Mouse (Mus musculus) heart, adult 18-20 months (tissue): ENCODE measurements around the gene Kctd2. TPM values are rescaled to one million over a fixed set of nuclear protein-coding genes. Genes with fewer than 3 reads are reported as not detected.
"Not testable (repeated sequence)": the region's sequence is repeated elsewhere in the genome, so short reads cannot be mapped to it uniquely, and the experiment has no call there.

Experiments
- DNase-seq, 2 experiments: peaks; one replicate each; pipeline ENCODE4 v3.0.0; 2021 to 2022; ENCODE audit warnings: mixed read lengths in 1 of 2
- microRNA-seq, 2 experiments: library from miRNA; unstranded; fragments of <30 nt; microRNA quantifications; one replicate each; pipeline ENCODE4 v1.2.0; 2022
- total RNA-seq, 2 experiments: library from RNA; stranded (reverse); gene quantifications; 2 replicates each; pipeline ENCODE4 v1.2.3; 2021

Kctd2 gene
- total RNA-seq, 2 experiments from 2014 or later: 30.1 to 31.0 TPM

- peak; percentile 93 to 98 for DNase-seq
Observed at GRCm38 (mm10) chr11:115473626-115474275, 53.8 kb downstream of the Kctd2 start.

- DNase-seq: peak; percentile 97 to 98
Observed at GRCm38 (mm10) chr11:115475025-115475757, 55.3 kb downstream of the Kctd2 start, which contains the start of gene Armc7. Gene Armc7, plus strand, starts transcription at chr11:115475667.

- DNase-seq: no peak
Observed at GRCm38 (mm10) chr11:115475758-115476237, 55.9 kb downstream of the Kctd2 start.

- not testable (repeated sequence) for DNase-seq
Observed at GRCm38 (mm10) chr11:115476630-115477029, 56.7 kb downstream of the Kctd2 start.

GRCm38 (mm10) chr11:115477388-115477787, 57.5 kb downstream of the Kctd2 start:
- not testable (repeated sequence) for DNase-seq

GRCm38 (mm10) chr11:115478296-115478938, 58.5 kb downstream of the Kctd2 start:
- DNase-seq: no peak

Small RNA genes within 50 kb of the gene (microRNA-seq; reads per million reads assigned to microRNA genes)
- gene Mir3968: 0 to 0.27 reads per million in 2 experiments

Other genes starting within 250 kb of the Kctd2 start
- 10 to 100 TPM; 10.9 to 12.9 TPM for gene Tmem104, start 232.6 kb upstream of the Kctd2 start, total RNA-seq
- 10 to 100 TPM; 20.7 to 25.1 TPM for gene Nat9, start 232.3 kb upstream of the Kctd2 start, total RNA-seq
- gene Grin2c, start 152.9 kb upstream of the Kctd2 start, total RNA-seq: under 1 TPM; 0.27 to 0.41 TPM
- gene Fdxr, start 143.1 kb upstream of the Kctd2 start, total RNA-seq: 10 to 100 TPM in 1 of 2 experiments, 1 to 10 TPM in 1; 9.8 to 10.1 TPM
- gene Fads6, start 122.5 kb upstream of the Kctd2 start, total RNA-seq: 1 to 10 TPM; 2.2 to 2.4 TPM
- gene Otop2, start 113.0 kb upstream of the Kctd2 start, total RNA-seq: not detected
- under 1 TPM in 1 of 2 experiments, not detected in 1; 0.10 TPM for gene Ush1g, start 98.1 kb upstream of the Kctd2 start, total RNA-seq
- gene Otop3, start 85.4 kb upstream of the Kctd2 start, total RNA-seq: not detected
- 1 to 10 TPM; 2.4 to 3.6 TPM for gene Hid1, start 52.4 kb upstream of the Kctd2 start, total RNA-seq
- gene Cdr2l, start 38.2 kb upstream of the Kctd2 start, total RNA-seq: 1 to 10 TPM; 4.4 to 4.5 TPM
- gene Mrpl58, start 16.4 kb upstream of the Kctd2 start, total RNA-seq: 100 to 1,000 TPM; 140 to 166 TPM
- gene Atp5h, start 166 bp upstream of the Kctd2 start, total RNA-seq: 1,000 to 10,000 TPM; 2,170 to 2,492 TPM
- gene Trim80, start 20.4 kb downstream of the Kctd2 start, total RNA-seq: not detected
- under 1 TPM in 1 of 2 experiments, not detected in 1; 0.36 TPM for gene Slc16a5, start 42.3 kb downstream of the Kctd2 start, total RNA-seq
- 1 to 10 TPM; 1.8 to 1.9 TPM for gene Armc7, start 55.5 kb downstream of the Kctd2 start, total RNA-seq
- 10 to 100 TPM; 11.5 to 16.6 TPM for gene Nt5c, start 71.7 kb downstream of the Kctd2 start, total RNA-seq
- gene Jpt1, start 94.3 kb downstream of the Kctd2 start, total RNA-seq: 100 to 1,000 TPM; 114 to 148 TPM
- gene Sumo2, start 116.1 kb downstream of the Kctd2 start, total RNA-seq: 100 to 1,000 TPM; 160 to 170 TPM
- gene Nup85, start 144.3 kb downstream of the Kctd2 start, total RNA-seq: 10 to 100 TPM; 18.3 to 20.0 TPM
- 10 to 100 TPM; 81.0 to 83.5 TPM for gene Mrps7, start 183.8 kb downstream of the Kctd2 start, total RNA-seq
- gene Gga3, start 183.9 kb downstream of the Kctd2 start, total RNA-seq: 10 to 100 TPM; 16.1 to 19.0 TPM
- 10 to 100 TPM; 51.1 to 54.2 TPM for gene Mif4gd, start 192.8 kb downstream of the Kctd2 start, total RNA-seq
- gene Slc25a19, start 208.2 kb downstream of the Kctd2 start, total RNA-seq: 10 to 100 TPM; 35.3 to 38.3 TPM